Comparison of ENCODE assay signal across 24 mouse cellular contexts in the genomic region with DNA sequence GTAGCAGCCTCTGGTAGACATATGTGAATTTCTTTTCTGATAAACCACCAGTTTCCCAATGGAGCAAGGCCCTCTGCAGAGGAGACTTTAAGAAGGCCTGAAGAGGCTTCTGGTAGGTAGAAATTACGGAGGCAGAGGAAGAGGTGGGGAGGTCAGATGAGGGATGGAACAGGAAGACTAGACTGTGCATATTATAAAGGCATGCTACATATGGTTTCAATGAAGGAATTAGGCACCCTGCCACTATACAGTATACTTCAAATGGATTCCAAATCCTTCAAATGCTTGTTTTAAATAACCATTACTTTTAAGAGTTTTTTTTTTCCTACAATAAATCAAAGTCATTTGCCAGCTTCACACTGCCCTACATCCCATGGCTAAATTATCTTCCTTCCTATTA.
"Had no signal": no experiment of that assay in that cellular context is flagged by ENCODE, and none has a peak within 500 bp of the region (broad histone marks: within the 10 kb centered on the region; RNA-seq: fewer than 3 reads in every experiment).

No protein-coding gene starts in this region.

- H3K27ac ChIP-seq: gastrocnemius, adult 2 months; heart, embryonic 10.5 days; hindbrain, embryonic 10.5 days; hindbrain, embryonic 12.5 days; hindbrain, embryonic 14.5 days; intestine, embryonic 15.5 days; layer of hippocampus, adult 2 months; left cerebral cortex, adult 2 months; limb, embryonic 15.5 days; liver, embryonic 12.5 days had no signal

- H3K4me3 ChIP-seq: gastrocnemius, adult 2 months; heart, embryonic 10.5 days; heart, embryonic 12.5 days; hindbrain, embryonic 10.5 days; hindbrain, embryonic 12.5 days; intestine, embryonic 15.5 days; layer of hippocampus, adult 2 months; left cerebral cortex, adult 2 months; limb, embryonic 15.5 days; liver, embryonic 12.5 days had no signal

- H3K9ac ChIP-seq: heart, embryonic 12.5 days; hindbrain, embryonic 12.5 days; hindbrain, embryonic 14.5 days; intestine, embryonic 15.5 days; limb, embryonic 15.5 days; liver, embryonic 12.5 days had no signal

- H3K4me2 ChIP-seq: heart, embryonic 12.5 days; hindbrain, embryonic 12.5 days; hindbrain, embryonic 14.5 days; intestine, embryonic 15.5 days; limb, embryonic 15.5 days; liver, embryonic 12.5 days had no signal

- H3K36me3 ChIP-seq: heart, embryonic 10.5 days; heart, embryonic 12.5 days; hindbrain, embryonic 10.5 days; hindbrain, embryonic 12.5 days; intestine, embryonic 15.5 days; limb, embryonic 15.5 days; liver, embryonic 12.5 days had no signal

- ATAC-seq: hindbrain, embryonic 16.5 days; inflammation-experienced regulatory T-cells, adult 6 months; intestine, embryonic 15.5 days; intestine, postnatal 0 days; liver, embryonic 12.5 days had no signal

- H3K27me3 ChIP-seq: heart, embryonic 12.5 days; hindbrain, embryonic 12.5 days; intestine, embryonic 15.5 days; limb, embryonic 15.5 days; liver, embryonic 12.5 days had no signal

- H3K9me3 ChIP-seq: heart, embryonic 10.5 days; heart, embryonic 12.5 days; hindbrain, embryonic 10.5 days; hindbrain, embryonic 12.5 days; intestine, embryonic 15.5 days; limb, embryonic 15.5 days; liver, embryonic 12.5 days had no signal

- H3K4me1 ChIP-seq: hindbrain, embryonic 12.5 days; intestine, embryonic 15.5 days; limb, embryonic 15.5 days; liver, embryonic 12.5 days had no signal

- DNase-seq: gastrocnemius, adult 2 months; gastrocnemius, postnatal 10 days; gastrocnemius, postnatal 25 days; heart, adult 18-20 months; heart, postnatal 10 days; heart, postnatal 4 days; kidney, adult 18-20 months; kidney, adult 8-10 months; kidney, postnatal 10 days; kidney, postnatal 25 days; kidney, postnatal 4 days had no signal
